Mouse (Mus musculus) cerebral cortex, adult 2 months (tissue): ENCODE measurements around the gene Serpinb3a.

Source experiments
- WGBS: fragments of 180-500 bp; shearing (Covaris S2); methylation state at CpG from one replicate; pipeline ENCODE4 v1.1.7; 2018; 5-methylcytosine and 5-hydroxymethylcytosine counted together

Serpinb3a gene

DNA sequence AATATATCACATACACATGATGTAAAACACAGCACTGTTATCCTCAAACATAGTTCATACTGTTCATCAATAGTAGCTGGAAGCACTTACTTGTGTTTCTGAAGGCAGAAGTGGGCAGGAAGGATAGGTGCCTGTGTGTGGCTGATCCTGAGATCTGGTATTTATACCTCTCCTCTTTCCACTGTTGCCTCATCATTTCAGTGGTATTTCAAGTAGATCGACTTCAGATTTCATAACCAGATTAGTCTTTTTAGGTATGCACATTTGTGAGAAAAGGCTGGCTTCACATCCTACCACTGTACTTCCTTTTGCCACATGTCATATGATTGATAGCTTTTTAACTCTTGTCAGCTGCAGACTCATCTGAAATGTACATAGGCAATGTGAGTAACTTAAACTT lies at the start of gene Serpinb3a:
TSS of gene Serpinb3a (minus strand) at position 101 of the 400 bp plus-strand sequence.
- 78% methylated on average over 1 of the region's 1 CpGs for WGBS

DNA sequence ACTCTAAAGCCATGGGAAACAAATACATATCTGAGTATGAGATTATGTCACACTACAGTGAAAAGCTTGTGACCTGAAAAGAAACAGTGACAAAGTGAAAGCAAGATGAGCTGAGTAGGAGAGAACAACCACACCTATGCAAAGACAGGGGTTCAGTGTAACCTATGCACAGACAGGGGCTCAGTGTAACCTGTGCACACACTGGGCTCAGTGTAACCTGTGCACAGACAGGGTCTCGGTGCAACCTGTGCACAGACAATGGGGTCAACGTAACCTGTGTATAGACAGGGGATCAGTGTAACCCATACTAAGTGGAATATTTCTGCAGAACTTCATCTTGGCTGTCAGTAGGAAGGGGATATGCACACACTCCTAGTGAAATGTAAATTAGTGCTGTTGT lies 46.3 kb upstream of the Serpinb3a start:
- WGBS: 77% methylated on average over 2 of the region's 2 CpGs

GRCm38 (mm10) chr1:107083406-107083805 lies 31.3 kb upstream of the Serpinb3a start, which contains the start of gene Serpinb3d:
Gene Serpinb3d (minus strand): TSS chr1:107083506.

DNA sequence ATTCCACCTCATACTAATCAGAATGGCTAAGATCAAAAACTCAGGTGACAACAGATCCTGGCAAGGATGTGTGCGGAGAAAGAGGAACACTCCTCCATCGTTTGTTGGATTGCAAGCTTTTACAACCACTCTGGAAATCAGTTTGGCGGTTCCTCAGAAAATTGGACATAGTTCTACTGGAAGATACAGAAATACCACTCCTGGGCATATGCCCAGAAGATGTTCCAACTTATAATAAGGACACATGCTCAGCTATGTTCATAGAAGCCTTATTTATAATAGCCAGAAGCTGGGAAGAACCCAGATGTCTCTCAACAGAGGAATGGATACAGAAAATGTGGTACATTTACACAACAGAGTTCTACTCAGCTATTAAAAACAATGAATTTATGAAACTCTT lies 17.9 kb downstream of the Serpinb3a start:
- WGBS: 49% methylated on average over 3 of the region's 3 CpGs

DNA sequence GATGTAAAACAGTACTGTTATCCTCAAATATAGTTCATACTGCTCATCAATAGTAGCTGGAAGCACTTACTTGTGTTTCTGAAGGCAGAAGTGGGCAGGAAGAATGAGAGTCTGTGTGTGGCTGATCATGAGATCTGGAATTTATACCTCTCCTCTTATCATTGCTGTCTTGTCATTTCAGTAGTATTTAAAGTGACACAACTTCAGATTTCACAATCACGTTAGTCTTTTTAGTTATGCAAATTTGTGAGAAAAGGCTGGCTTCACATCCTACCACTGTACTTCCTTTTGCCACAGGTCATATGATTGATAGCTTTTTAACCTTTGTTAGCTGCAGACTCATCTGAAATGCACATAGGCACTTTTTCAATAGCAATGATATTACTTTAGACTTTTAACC lies 26.2 kb downstream of the Serpinb3a start:
- 79% methylated on average over 1 of the region's 1 CpGs for WGBS

GRCm38 (mm10) chr1:107015210-107015609 lies 36.9 kb downstream of the Serpinb3a start:
- WGBS: 90% methylated on average over 7 of the region's 7 CpGs

DNA sequence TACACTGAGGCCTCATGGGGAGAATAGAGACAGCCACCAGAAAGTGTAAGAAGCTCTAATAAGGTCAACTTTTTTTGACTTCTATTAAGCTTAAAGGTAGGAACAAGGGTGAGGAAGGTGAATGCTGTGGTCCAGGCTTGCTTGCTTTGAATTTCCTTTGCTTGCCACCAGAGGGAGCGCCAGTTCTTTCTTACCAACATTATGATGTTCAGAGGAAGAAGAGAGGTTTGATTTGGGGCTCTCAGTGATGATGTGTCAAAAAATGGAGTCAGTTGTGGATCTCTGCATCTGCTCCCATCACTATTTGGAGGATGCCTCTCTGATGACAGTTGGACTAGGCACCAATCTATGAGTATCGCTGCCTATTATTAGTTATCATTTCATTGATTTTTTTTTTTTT lies 37.6 kb downstream of the Serpinb3a start:
- 46% methylated on average over 2 of the region's 2 CpGs for WGBS

- 83% methylated on average over 3 of the region's 3 CpGs for WGBS
Observed at GRCm38 (mm10) chr1:107006316-107006715, 45.8 kb downstream of the Serpinb3a start.

DNA sequence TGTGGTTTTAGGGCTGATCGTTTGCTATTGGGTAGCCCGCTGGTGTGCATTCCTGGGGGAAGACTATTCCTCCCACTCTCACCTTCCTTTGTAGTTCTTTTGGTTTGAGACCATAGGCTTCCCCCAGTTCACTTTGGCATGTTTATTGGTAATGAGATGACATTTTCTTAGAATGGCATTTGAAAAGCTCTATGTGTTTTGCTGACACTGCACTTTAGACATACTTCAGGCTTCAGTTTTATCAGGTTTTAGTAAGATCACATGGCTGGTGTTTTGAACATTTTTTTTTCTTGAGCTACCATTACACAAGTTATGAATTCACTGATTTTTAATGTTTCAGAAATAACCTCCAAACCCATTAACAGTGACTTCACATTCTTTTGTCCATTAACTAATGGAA lies 50.3 kb downstream of the Serpinb3a start:
- 92% methylated on average over 2 of the region's 2 CpGs for WGBS

DNA sequence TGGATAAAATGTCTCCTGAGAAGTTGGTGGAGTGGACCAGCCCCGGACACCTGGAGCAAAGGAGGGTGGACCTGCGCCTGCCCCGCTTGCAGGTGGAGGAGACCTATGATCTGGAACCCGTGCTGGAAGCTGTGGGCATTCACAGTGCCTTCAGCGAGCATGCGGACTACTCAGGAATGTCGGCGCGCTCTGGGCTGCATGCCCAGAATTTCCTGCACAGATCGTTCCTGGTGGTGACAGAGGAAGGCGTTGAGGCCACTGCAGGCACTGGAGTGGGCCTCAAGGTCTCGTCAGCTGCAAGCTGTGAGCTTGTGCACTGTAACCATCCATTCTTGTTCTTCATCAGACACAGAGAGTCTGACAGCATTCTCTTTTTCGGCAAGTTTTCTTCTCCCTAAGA lies 51.7 kb downstream of the Serpinb3a start:
- WGBS: 50% methylated on average over 13 of the region's 13 CpGs
